Mouse (Mus musculus): ENCODE results near the gene Alkbh6. TPM values are rescaled to one million over a fixed set of nuclear protein-coding genes. Genes with fewer than 3 reads are reported as not detected.

Alkbh6 gene
- polyA plus RNA-seq, 1 experiment = 29.5 TPM

- H3K9me3 ChIP-seq (replicated peaks; ENCODE audit: control insufficient read depth, insufficient read depth, low read length, poor library complexity, severe bottlenecking) = no peaks in the 10 kb centered on the region
- H3K4me1 ChIP-seq (ENCODE audit: control insufficient read depth, insufficient read depth, low read length) = no peaks in the 10 kb centered on the region
- no peak overlapping the region for H3K9ac ChIP-seq (ENCODE audit: low read depth, poor library complexity, severe bottlenecking)
- TF ChIP-seq CTCF (IDR thresholded peaks at IDR 0.05; ENCODE audit: low read depth, low read length) (no peak), EP300 (IDR thresholded peaks at IDR 0.05; ENCODE audit: insufficient read depth, low read depth, low read length) (no peak), POLR2A (IDR thresholded peaks at IDR 0.05; ENCODE audit: insufficient read depth, low read length) (no peak)
- H3K27ac ChIP-seq (ENCODE audit: insufficient read depth, low read length) = no peak overlapping the region
- no peak overlapping the region for H3K4me3 ChIP-seq (ENCODE audit: low read depth, low read length)
- H3K27me3 ChIP-seq (ENCODE audit: control insufficient read depth, insufficient read depth, low read length, poor library complexity, severe bottlenecking) = no peaks in the 10 kb centered on the region
- peaks cover 8% of the 10 kb centered on the region; the same call in 1 of the 2 replicates for H3K36me3 ChIP-seq (ENCODE audit: control insufficient read depth, insufficient read depth, low read length, poor library complexity, severe bottlenecking)
Observed at GRCm38 (mm10) chr7:30274383-30274782, 34.1 kb upstream of the Alkbh6 start.

GRCm38 (mm10) chr7:30278911-30279310, 29.6 kb upstream of the Alkbh6 start:
- H3K27ac ChIP-seq (ENCODE audit: insufficient read depth, low read length) = peak overlapping the region; percentile 81

GRCm38 (mm10) chr7:30279536-30279935, 29.0 kb upstream of the Alkbh6 start:
- H3K27ac ChIP-seq (ENCODE audit: insufficient read depth, low read length) = peak overlapping the region; percentile 81
- H3K4me1 ChIP-seq (ENCODE audit: control insufficient read depth, insufficient read depth, low read length) = peaks cover 2% of the 10 kb centered on the region
- H3K9ac ChIP-seq (ENCODE audit: low read depth, poor library complexity, severe bottlenecking) = peak overlapping the region; percentile 81
- peak overlapping the region; percentile 80 for H3K4me3 ChIP-seq (ENCODE audit: low read depth, low read length)
- no peaks in the 10 kb centered on the region for H3K27me3 ChIP-seq (ENCODE audit: control insufficient read depth, insufficient read depth, low read length, poor library complexity, severe bottlenecking)
- TF ChIP-seq POLR2A (IDR thresholded peaks at IDR 0.05; ENCODE audit: insufficient read depth, low read length) (no peak), CTCF (IDR thresholded peaks at IDR 0.05; ENCODE audit: low read depth, low read length) (no peak), EP300 (IDR thresholded peaks at IDR 0.05; ENCODE audit: insufficient read depth, low read depth, low read length) (no peak)
- H3K36me3 ChIP-seq (ENCODE audit: control insufficient read depth, insufficient read depth, low read length, poor library complexity, severe bottlenecking) = no peaks in the 10 kb centered on the region
- no peaks in the 10 kb centered on the region for H3K9me3 ChIP-seq (replicated peaks; ENCODE audit: control insufficient read depth, insufficient read depth, low read length, poor library complexity, severe bottlenecking)

More at GRCm38 (mm10) chr7:30278911-30279310, 29.6 kb upstream of the Alkbh6 start:
- Histone ChIP-seq H3K9me3 (replicated peaks; ENCODE audit: control insufficient read depth, insufficient read depth, low read length, poor library complexity, severe bottlenecking) (no peaks in the 10 kb centered on the region), H3K9ac (ENCODE audit: low read depth, poor library complexity, severe bottlenecking) (no peak overlapping the region), H3K27me3 (ENCODE audit: control insufficient read depth, insufficient read depth, low read length, poor library complexity, severe bottlenecking) (no peaks in the 10 kb centered on the region), H3K36me3 (ENCODE audit: control insufficient read depth, insufficient read depth, low read length, poor library complexity, severe bottlenecking) (no peaks in the 10 kb centered on the region), H3K4me3 (ENCODE audit: low read depth, low read length) (no peak overlapping the region), H3K4me1 (ENCODE audit: control insufficient read depth, insufficient read depth, low read length) (peaks cover 2% of the 10 kb centered on the region)
- no peak for TF ChIP-seq EP300 (IDR thresholded peaks at IDR 0.05; ENCODE audit: insufficient read depth, low read depth, low read length)
- TF ChIP-seq CTCF (IDR thresholded peaks at IDR 0.05; ENCODE audit: low read depth, low read length) = no peak
- TF ChIP-seq POLR2A (IDR thresholded peaks at IDR 0.05; ENCODE audit: insufficient read depth, low read length) = no peak

- Histone ChIP-seq H3K36me3 (ENCODE audit: control insufficient read depth, insufficient read depth, low read length, poor library complexity, severe bottlenecking) (no peaks in the 10 kb centered on the region), H3K27ac (ENCODE audit: insufficient read depth, low read length) (peak within 1 kb of the TSS; percentile 97), H3K9ac (ENCODE audit: low read depth, poor library complexity, severe bottlenecking) (peak within 1 kb of the TSS; percentile 81), H3K4me1 (ENCODE audit: control insufficient read depth, insufficient read depth, low read length) (peaks cover 2% of the 10 kb centered on the region), H3K9me3 (replicated peaks; ENCODE audit: control insufficient read depth, insufficient read depth, low read length, poor library complexity, severe bottlenecking) (no peaks in the 10 kb centered on the region), H3K27me3 (ENCODE audit: control insufficient read depth, insufficient read depth, low read length, poor library complexity, severe bottlenecking) (no peaks in the 10 kb centered on the region), H3K4me3 (ENCODE audit: low read depth, low read length) (peak within 1 kb of the TSS; percentile 80)
- peak; percentile 80 for TF ChIP-seq POLR2A (IDR thresholded peaks at IDR 0.05; ENCODE audit: insufficient read depth, low read length)
- no peak for TF ChIP-seq EP300 (IDR thresholded peaks at IDR 0.05; ENCODE audit: insufficient read depth, low read depth, low read length)
Observed at GRCm38 (mm10) chr7:30279951-30280669, 28.4 kb upstream of the Alkbh6 start, which contains the start of the genes Thap8 and Wdr62. TSS of gene Thap8 (plus strand) at chr7:30280094. TSS of gene Wdr62 (minus strand) at chr7:30280419.

- TF ChIP-seq POLR2A (IDR thresholded peaks at IDR 0.05; ENCODE audit: insufficient read depth, low read length) = no peak
- TF ChIP-seq EP300 (IDR thresholded peaks at IDR 0.05; ENCODE audit: insufficient read depth, low read depth, low read length) = peak; percentile 65; the same call in 1 of the 2 replicates
- TF ChIP-seq CTCF (IDR thresholded peaks at IDR 0.05; ENCODE audit: low read depth, low read length) = no peak
- Histone ChIP-seq H3K27ac (ENCODE audit: insufficient read depth, low read length) (peak overlapping the region; percentile 97), H3K4me3 (ENCODE audit: low read depth, low read length) (peak overlapping the region; percentile 73), H3K9me3 (replicated peaks; ENCODE audit: control insufficient read depth, insufficient read depth, low read length, poor library complexity, severe bottlenecking) (no peaks in the 10 kb centered on the region), H3K36me3 (ENCODE audit: control insufficient read depth, insufficient read depth, low read length, poor library complexity, severe bottlenecking) (no peaks in the 10 kb centered on the region), H3K9ac (ENCODE audit: low read depth, poor library complexity, severe bottlenecking) (peak overlapping the region; percentile 81), H3K4me1 (ENCODE audit: control insufficient read depth, insufficient read depth, low read length) (peaks cover 2% of the 10 kb centered on the region), H3K27me3 (ENCODE audit: control insufficient read depth, insufficient read depth, low read length, poor library complexity, severe bottlenecking) (no peaks in the 10 kb centered on the region)
Observed at GRCm38 (mm10) chr7:30280670-30281138, 27.8 kb upstream of the Alkbh6 start.

GRCm38 (mm10) chr7:30281522-30281921, 27.0 kb upstream of the Alkbh6 start:
- Histone ChIP-seq H3K9me3 (replicated peaks; ENCODE audit: control insufficient read depth, insufficient read depth, low read length, poor library complexity, severe bottlenecking) (no peaks in the 10 kb centered on the region), H3K27ac (ENCODE audit: insufficient read depth, low read length) (peak overlapping the region; percentile 97), H3K4me3 (ENCODE audit: low read depth, low read length) (no peak overlapping the region), H3K27me3 (ENCODE audit: control insufficient read depth, insufficient read depth, low read length, poor library complexity, severe bottlenecking) (no peaks in the 10 kb centered on the region), H3K36me3 (ENCODE audit: control insufficient read depth, insufficient read depth, low read length, poor library complexity, severe bottlenecking) (no peaks in the 10 kb centered on the region), H3K9ac (ENCODE audit: low read depth, poor library complexity, severe bottlenecking) (peak overlapping the region; percentile 81), H3K4me1 (ENCODE audit: control insufficient read depth, insufficient read depth, low read length) (peaks cover 2% of the 10 kb centered on the region)
- TF ChIP-seq EP300 (IDR thresholded peaks at IDR 0.05; ENCODE audit: insufficient read depth, low read depth, low read length) = no peak
- TF ChIP-seq CTCF (IDR thresholded peaks at IDR 0.05; ENCODE audit: low read depth, low read length) = no peak
- no peak for TF ChIP-seq POLR2A (IDR thresholded peaks at IDR 0.05; ENCODE audit: insufficient read depth, low read length)
